Mouse (Mus musculus) frontal cortex, adult (tissue): ENCODE results near the gene Nfkb2.

ENCODE experiments used
- ATAC-seq: cut with Nextera tagmentation; 2 replicates; pipeline ENCODE4 v1.9.2; 2017; ENCODE audit warnings: mild to moderate bottlenecking, moderate library complexity, mixed read lengths; ENCODE audit not compliant: low TSS enrichment

The Nfkb2 gene

DNA sequence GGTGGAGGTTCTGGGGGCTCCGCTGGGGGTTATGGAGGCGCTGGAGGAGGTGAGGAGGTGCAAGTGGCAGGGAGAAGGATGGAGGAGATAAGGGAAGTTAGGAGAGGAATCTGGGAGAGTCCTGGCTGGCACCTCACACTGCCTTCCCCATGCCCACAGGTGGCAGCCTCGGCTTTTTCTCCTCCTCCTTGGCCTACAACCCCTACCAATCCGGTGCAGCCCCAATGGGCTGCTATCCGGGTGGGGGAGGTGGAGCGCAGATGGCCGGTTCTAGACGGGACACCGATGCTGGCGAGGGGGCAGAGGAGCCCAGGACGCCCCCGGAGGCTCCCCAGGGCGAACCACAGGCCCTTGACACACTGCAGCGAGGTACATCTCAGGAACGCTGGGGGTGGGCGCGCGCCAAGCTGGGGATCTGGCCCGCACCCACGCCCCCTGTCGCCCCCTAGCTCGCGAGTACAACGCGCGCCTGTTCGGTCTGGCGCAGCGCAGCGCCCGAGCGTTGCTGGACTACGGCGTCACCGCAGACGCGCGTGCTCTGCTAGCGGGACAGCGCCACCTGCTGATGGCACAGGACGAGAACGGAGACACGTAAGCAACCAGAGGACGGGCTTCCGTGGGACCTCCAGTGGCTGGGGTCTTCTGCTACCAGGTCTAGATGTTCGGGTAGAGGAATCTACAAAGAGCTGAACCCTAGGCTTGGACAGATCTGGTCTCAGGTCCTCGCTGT, 4.8 kb downstream of the Nfkb2 start:
- peak; percentile 62 for ATAC-seq

DNA sequence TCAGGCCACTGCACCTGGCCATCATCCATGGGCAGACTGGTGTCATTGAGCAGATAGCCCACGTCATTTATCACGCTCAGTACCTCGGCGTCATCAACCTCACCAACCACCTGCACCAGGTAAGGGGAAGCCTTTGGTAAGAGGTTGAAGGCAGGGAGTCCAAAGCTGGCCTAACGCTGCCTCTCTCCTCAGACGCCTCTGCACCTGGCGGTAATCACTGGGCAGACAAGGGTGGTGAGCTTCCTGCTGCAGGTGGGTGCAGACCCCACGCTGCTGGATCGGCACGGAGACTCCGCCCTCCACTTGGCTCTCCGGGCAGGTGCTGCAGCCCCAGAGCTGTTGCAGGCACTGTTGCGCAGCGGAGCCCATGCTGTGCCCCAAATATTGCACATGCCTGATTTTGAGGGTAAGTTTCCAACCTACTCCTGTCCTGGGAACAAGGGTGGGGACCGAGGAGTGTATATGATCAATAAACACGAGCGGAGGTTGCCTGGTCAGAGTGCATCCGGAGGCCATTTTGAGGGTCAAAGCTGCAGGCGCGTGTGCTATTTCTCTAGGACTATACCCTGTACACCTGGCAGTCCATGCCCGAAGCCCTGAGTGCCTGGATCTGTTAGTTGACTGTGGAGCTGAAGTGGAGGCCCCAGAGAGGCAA, 5.7 kb downstream of the Nfkb2 start:
- ATAC-seq: no peak

DNA sequence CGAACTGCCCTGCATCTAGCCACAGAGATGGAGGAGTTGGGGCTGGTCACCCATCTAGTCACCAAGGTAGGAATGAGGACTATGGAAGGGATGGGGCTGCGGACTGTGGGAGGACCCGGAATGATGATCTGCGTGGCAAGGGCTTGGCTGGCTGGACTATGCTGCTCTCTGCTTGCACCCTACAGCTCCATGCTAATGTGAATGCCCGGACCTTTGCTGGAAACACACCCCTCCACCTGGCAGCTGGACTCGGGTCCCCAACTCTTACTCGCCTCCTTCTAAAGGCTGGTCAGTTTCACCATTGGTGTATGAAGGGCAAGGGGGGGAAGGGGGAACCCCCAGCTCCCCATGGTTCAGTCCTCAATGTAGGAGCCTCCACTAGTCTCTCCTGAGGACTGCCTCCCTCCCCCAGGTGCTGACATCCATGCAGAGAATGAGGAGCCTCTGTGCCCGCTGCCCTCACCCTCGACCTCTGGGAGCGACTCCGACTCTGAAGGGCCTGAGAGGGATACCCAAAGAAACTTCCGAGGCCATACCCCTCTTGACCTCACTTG, 6.3 kb downstream of the Nfkb2 start:
- ATAC-seq: no peak

DNA sequence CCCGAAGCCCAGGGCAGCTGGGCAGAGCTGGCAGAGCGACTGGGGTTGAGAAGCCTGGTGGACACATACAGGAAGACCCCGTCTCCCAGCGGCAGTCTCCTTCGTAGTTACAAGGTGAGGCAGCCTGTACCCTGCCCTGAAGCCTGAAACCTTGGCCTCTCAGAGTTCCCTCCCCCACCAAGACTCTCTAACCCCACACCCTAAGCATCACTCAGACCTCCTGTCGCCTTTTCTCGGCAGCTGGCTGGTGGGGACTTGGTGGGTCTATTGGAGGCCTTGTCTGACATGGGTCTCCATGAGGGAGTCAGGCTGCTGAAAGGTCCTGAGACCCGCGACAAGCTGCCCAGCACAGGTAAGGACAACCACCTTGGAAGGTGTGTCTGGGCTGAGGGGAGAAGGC, 7.2 kb downstream of the Nfkb2 start:
- no peak for ATAC-seq

DNA sequence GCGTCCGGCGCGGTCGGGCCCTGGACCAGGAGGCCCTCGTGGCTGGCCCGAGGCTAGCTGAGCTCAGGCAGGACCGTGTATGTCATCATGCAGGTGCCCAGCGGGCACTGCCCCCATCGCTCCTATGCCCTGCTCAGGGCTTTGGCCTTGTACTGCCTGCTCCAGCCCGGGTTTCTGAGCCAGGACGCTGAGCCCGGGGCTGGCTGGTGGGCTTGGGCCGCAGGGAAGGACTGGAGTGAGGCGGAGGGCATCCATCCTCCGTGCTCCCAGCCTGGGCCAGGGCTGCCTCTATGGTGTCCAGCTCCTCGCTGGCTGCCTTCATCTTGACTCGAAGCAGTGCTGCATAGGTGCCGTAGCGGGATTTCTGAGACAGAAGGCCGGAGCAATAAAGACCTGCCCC, 8.4 kb downstream of the Nfkb2 start:
- ATAC-seq: no peak

DNA sequence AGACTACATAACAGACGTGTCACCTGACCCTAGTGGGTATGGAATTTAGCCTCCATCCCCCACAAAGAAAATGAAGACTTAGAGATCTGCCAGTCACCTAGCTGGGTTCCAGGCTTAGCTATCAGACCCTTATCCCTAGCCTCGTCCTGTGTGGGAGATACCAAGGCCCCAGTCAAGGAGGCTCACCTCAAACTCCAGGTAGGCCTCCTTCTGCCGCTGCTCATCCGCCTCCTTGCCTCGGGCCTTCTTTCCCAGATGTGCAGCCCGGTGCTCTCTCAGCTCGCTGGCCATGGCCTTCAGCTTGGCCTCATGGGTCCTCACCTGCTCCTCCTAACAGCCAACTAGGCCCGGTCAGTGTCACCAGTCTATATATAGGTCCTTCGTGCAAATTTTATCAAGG, 9.0 kb downstream of the Nfkb2 start:
- ATAC-seq: no peak

DNA sequence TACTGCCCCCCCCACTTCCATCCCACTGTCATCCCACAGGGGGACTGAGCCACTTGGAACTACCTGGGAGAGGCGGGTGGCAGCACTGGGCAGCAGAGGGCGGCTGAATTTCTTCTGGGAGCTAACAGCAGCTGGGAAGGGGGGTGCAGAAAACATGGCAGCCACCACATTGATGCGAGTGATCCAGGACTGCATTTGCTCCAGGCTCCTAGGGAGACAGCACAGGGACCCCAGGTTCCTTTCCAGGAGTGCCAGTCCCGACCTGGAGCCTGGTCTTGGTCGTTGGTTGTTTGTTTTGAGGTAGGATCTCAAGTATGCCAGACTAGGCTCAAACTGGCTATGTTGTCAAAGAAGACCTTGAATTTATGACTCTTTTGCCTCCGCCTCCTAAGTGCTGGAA, 9.5 kb downstream of the Nfkb2 start:
- ATAC-seq: no peak

DNA sequence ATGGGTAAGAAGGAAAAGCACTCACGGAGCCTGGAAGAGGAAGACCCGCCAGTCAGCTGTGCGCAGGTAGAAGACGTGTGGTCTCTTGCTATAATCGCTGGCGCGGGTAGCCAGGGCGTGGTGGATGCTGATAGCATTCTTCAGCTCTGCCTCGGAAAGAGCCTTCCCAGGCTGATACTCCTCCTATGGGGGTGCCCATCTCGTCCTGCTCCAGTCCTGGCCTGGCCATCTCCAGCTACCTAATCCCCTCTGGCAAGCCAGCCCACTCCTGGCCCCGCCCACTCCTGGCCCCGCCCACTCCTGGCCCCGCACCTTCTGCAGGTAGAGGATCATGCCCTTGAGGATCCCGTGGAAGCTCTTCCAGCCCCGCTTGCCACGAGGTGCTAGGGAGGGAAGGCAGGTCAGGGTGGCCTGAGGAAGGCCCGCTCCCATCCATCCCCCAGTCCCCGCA, 10.1 kb downstream of the Nfkb2 start:
- no peak for ATAC-seq

DNA sequence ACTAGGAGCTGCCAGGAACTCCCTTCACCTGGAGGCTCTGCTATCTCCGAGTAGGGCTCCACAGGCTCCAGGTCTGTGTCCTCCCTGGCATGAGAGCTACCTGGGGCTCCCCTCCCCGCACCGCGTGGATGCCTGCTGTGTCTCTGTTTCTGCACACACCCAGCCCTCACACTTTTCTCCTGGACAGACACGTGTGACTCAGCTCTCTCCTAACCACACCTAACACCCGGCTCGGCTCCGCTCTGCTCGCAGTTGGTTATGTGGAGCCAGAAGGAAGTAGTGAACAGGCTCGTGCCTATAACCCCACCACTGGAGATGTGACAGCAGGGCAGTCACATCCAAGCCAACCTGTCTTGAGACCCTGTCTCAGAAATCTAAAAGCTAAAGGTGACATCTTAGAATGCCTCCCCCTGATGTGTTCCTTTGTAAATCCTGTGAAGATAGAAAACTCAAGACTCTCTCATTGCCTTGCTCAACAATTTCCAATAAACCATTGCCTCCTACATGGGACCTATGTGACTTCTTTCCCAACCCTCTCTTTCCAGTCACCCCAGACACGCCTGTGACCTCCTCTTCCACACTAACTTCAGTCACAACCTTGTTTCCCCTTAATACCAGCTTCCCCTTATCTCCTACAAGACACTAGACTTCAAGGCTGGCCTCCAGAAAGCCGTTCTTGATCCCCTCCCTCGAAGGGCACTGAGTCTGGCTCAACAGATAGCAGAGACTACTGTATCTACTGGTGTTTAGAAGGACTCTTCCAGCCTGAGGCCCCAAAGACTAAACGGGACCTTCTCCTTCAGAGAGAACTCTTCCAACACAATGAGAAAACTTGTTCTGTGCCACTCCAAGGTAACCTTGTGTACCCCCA, 11.0 kb downstream of the Nfkb2 start:
- ATAC-seq: no peak

DNA sequence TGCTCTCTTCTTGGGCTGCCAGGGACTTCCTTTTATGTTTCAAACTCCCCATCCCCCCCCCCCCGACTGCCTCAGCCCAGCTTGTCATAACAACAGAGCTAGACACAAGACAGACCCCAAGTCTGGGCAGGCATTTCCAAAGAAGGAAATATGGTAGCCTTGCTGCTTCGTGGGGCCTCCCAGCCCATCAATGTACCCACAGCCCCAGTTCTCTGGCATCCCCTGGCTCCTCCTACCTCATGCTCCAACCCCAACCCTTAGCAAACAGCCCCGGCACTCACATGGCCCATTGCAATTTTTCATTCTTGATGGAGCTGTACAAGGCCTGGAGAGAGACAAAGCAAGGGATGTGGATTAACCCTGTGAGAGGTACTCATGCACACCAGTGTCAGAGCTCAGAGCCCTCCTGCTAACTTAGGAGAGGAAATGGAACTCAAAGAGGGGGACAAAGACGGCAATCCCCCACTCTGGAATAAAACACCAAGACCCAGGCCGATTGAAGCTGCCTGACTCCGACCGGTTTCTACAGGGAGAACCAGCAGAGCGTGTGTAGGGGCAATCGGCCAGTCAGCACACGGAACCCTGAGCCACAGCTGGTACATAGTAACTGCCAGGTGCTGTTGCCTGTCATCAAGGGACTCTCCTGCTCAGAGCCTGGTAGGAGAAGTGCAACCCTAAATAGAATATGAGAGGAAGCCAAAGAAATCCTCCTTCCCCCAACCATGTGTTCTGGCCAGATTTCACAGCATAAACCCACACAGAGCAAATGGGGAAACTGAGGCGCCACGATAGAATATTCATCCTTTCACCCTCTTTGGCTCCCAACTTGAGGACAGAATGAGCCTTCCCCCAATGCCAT, 11.9 kb downstream of the Nfkb2 start:
- ATAC-seq: no peak

DNA sequence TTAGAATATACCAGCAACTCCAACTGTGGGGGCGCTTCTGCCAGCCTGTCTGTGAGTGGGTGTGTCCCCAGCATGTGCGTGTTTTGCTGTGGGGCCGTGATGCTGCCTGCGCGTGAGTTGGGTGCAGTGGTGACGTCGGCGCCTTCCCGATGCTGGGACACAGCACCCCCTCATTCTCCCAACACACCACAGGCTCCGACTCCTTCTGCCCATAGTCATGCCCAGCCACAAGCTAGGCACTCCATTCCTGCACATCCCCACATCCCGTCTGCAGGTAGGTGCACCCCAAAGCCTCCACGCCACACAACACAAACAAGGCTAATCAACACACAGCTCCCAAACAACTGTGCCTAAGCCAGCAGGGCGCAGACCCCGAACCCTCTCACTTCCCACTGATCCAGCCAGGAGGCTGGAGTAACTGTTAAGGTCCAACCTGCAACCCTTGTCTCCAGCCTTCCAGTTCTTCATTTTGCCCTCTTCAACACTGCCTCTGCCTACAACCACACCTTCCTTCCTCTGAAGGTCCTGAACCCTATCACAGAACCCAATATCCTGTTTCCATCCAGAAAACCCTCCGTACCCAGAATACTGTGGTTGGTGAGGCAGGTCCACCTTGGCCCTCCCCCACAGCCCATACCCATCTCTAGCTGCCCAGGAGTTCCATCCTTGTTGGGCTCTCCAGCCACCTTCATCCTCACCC, 12.9 kb downstream of the Nfkb2 start:
- ATAC-seq: peak; percentile 58

DNA sequence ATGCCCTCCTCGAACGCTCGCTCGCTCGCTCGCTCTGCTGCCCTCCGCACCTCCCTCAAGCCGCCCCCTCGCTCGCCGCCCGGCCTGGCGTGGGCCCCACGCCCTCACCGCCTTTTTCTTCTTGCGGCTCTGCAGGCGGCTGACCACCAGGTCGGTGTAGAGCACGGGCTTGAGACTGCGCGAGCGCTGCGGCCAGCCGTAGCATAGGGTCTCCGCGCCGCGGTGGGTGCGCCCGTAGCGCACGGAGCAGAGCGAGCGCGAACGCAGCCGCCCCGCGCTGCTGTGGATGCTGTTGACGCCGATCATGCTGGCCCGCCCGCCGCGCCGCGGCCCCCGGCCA, 13.4 kb downstream of the Nfkb2 start:
- ATAC-seq: no peak

DNA sequence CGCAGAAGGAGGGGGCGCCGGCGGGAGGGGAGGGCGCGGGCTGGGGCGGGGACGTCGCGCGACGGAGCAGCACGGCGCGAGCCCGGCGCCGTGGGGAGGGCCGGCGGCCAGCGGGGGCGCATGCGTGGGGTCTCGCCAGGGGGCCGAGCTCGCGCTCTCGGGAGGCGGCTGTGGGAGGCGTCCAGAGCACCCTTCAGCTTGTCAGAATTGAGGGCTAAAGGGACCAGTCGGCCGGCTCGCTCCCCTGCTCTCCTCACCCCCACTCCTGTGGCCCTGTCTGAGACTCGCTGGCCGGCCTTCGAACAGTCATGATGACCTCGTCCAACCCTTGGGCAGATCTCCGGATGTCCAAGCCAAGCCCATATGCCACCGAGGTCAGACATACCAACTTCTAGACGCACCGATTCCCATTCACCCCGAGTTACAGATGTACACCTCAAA, 13.9 kb downstream of the Nfkb2 start:
- no peak; the same call in 1 of the 2 replicates for ATAC-seq

DNA sequence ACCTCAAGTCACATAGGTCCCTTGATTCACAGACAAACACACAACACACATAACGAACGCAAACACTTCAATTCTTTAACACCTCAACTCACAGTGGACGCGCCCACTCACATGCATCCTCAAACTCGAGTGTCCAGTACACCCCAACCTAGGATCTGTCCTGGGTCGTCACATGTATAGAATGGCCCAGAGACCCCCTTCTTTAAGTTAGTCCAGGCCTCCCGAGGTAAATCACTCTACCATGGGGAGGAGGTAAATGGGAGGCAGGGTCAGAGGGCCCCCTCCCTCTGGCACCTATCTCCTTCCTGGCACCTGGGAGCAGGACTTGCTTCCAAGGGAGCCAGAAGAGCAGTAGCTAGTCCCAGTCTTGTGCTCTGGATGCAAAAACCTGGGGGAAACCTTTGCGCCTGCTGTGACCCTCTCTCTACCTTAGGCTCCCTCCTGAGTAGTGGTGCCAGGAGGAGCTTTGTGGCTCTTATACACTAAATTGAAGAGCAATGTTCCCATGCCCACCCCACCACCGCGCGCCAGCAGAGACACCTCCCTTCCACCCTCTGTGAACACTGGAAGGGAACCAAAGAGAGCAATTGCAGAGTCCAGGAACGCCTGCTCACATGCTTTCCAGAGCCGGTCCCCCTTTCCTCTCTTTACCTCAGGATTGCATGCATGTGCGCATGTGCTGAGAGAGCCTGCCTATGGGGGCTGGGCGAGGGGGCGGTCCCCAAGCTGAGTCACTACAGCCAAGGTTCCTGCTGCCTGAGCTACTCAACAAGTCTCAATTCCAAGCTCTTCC, 14.7 kb downstream of the Nfkb2 start:
- ATAC-seq: peak; percentile 47

DNA sequence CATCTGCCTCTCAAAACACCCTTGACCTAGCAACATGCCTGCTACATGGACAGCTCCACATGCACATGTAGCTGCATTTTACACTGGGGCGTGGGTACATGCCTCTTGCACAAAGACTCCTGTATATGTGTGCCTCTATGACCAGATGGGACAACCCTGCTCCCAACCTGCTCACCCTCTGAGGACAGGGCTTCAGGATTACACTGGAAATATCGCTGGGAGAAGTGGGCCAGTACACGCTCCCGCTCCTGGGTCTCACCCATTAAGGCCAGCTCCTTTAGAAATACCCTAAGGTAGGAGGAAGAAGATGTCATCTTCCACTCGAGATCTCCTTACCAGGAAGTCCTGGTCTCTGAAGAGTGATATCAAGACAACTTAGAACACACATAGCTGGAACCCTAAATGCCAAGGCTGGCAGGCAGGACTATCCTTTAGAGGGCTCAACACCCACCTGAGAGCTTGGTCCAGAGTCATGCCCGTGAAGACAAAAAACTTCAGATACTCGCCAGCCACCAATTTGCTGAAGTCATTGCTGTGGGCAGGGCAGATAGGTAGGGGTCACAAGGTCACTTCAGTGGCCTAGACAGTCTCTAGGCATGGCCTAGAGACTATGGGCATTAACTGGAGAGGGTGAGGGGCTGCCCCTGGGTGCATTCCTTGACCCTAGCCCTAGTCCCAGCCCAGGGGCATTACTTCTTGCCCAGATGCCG, 16.1 kb downstream of the Nfkb2 start:
- no peak for ATAC-seq

DNA sequence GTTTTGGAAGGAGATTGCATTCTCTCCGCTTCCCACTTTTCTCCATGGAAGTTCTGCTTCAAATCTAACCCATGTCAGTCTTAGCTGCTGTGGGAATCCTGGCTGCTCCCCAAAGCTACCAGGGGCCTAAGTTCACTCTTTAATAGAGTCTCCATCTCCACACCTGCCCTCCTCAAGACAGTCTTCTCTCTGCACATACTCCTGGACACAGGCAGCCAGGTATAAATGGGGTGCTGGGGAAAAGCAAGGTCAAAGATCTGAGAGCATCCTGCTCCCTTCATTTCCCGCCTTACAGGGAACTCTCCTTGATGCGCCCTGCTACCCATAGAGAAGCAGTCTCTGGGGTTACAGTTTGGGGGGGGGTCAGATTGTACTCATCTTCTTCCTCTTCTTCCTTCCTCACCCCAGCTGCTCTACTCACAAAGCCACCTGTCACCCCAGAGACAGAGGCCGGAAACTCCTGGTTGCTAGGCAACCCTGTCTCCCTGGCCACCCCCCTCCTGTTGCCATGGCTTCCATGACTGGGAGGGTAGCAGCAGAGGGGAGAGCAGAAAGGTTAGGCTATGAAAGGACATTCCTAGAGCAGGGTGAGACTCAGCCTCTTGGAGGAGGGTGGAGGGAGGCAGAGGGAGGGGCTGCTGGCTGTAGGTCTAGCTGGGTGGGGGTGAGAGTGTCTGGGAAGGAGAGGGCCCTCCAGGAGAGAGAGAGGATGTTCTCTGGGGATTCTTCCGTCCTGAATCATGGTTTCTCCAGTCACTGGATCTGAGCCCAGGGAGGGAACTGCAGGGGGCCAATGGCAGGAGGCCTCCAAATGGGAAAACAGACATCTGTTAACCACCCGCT, 17.2 kb downstream of the Nfkb2 start:
- ATAC-seq: no peak

DNA sequence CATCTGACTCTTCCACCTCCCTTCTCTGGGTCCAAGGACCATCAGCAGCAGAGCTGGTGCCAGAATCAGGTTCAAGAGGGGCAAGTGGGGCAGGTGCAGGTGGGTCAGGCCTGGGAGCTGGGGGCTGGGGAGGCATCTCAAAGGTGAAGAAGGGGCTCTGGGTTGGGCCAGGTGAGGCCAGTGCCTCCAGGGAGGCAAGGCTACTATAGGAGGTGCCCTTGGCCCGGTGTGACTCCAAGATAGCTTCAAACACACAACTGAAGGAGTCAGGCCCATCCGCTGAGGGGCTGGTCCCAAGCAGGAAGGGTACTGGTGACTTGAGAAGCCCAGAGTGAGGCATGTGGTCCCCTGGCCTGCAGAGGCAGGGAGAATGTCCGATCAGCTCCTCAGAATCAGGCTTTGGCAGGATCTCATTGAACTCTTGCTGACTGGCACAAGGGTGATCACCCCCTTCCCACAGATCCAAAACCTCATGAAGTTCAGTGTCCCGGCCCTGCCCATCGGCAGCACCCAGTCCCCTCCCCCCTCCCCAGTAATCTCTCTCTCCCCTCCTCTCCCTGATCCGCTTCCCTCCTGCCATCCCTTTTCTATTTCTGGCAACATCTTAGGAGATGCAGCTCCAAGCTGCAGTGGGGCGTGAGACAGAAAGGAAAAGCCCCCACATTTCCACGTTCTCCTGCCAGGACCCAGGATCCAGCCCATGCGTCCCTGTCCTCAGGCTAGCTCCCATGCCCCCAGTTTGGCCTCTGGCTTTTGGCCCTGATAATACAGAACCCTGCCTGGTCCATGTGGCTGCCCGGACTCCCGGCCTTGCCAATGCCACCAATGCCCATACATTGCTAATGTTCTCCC, 18.2 kb downstream of the Nfkb2 start:
- ATAC-seq: no peak
